Mouse (Mus musculus) neural tube, embryonic 12.5 days (tissue): ENCODE measurements around the gene Ptk6. TPM values are rescaled to one million over a fixed set of nuclear protein-coding genes. Genes with fewer than 3 reads are reported as not detected.

ENCODE experiments used
- ATAC-seq: fragments of 200-750 bp; cut with Nextera tagmentation; 2 replicates; pipeline ENCODE4 v1.8.0; 2017; ENCODE audit warnings: low read depth, mild to moderate bottlenecking, moderate TSS enrichment, moderate library complexity; ENCODE audit not compliant: low FRiP score
- H3K27ac ChIP-seq: fragments of 300-500 bp; sonication (generic); 2 replicates; pipeline ENCODE4 v1.5.1; 2016
- H3K27me3 ChIP-seq: fragments of 300-500 bp; sonication (generic); replicated peaks from 2 replicates; pipeline ENCODE4 v1.6.1; 2016; ENCODE audit warnings: mild to moderate bottlenecking
- H3K36me3 ChIP-seq: fragments of 300-500 bp; sonication (generic); 2 replicates; pipeline ENCODE4 v1.6.1; 2016; ENCODE audit warnings: mild to moderate bottlenecking
- H3K4me1 ChIP-seq: fragments of 300-500 bp; sonication (generic); 2 replicates; pipeline ENCODE4 v1.6.1; 2016
- H3K4me2 ChIP-seq: fragments of 300-500 bp; sonication (generic); replicated peaks from 2 replicates; pipeline ENCODE4 v1.6.1; 2016; ENCODE audit warnings: mild to moderate bottlenecking
- H3K4me3 ChIP-seq: fragments of 300-500 bp; sonication (generic); 2 replicates; pipeline ENCODE4 v1.5.1; 2016
- H3K9ac ChIP-seq: fragments of 300-500 bp; sonication (generic); 2 replicates; pipeline ENCODE4 v1.6.1; 2016; ENCODE audit warnings: mild to moderate bottlenecking
- H3K9me3 ChIP-seq: fragments of 300-500 bp; sonication (generic); 2 replicates; pipeline ENCODE4 v1.6.1; 2016; ENCODE audit warnings: mild to moderate bottlenecking
- WGBS: fragments of 180-500 bp; shearing (Covaris S2); methylation state at CpG from one replicate; pipeline ENCODE4 v1.1.7; 2016; 5-methylcytosine and 5-hydroxymethylcytosine counted together
- polyA plus RNA-seq: library from polyadenylated mRNA; unstranded; fragments of >200 nt; fragmentation: Nextera tagmentation; extraction: Ambion mirVana; gene quantifications from 2 replicates; pipeline ENCODE4 v1.2.1, GENCODE M21; 2016

The Ptk6 gene
- polyA plus RNA-seq, 1 experiment from 2014 or later, result not detected

- ATAC-seq, result no peak
- H3K36me3 ChIP-seq, result no peaks in the 10 kb centered on the region
- H3K4me1 ChIP-seq, result no peaks in the 10 kb centered on the region
- H3K9me3 ChIP-seq, result no peaks in the 10 kb centered on the region
- H3K4me2 ChIP-seq, result no peak overlapping the region
- 86% methylated on average over 23 of the region's 23 CpGs for WGBS
- H3K27me3 ChIP-seq, result no peaks in the 10 kb centered on the region
- no peak overlapping the region for H3K27ac ChIP-seq
- H3K9ac ChIP-seq, result no peak overlapping the region
- H3K4me3 ChIP-seq, result no peak overlapping the region
Observed at GRCm38 (mm10) chr2:181235681-181236566, 33.3 kb upstream of the Ptk6 start.

- Histone ChIP-seq H3K4me3 (no peak overlapping the region), H3K4me1 (no peaks in the 10 kb centered on the region), H3K27me3 (no peaks in the 10 kb centered on the region), H3K27ac (no peak overlapping the region), H3K9ac (no peak overlapping the region), H3K9me3 (no peaks in the 10 kb centered on the region), H3K36me3 (no peaks in the 10 kb centered on the region), H3K4me2 (no peak overlapping the region)
- no peak for ATAC-seq
- 92% methylated on average over 11 of the region's 11 CpGs for WGBS
Observed at GRCm38 (mm10) chr2:181234680-181235079, 32.1 kb upstream of the Ptk6 start.

- Histone ChIP-seq H3K4me3 (no peak overlapping the region), H3K4me1 (no peaks in the 10 kb centered on the region), H3K9ac (no peak overlapping the region), H3K27ac (no peak overlapping the region), H3K4me2 (no peak overlapping the region), H3K27me3 (no peaks in the 10 kb centered on the region), H3K36me3 (no peaks in the 10 kb centered on the region), H3K9me3 (no peaks in the 10 kb centered on the region)
- ATAC-seq, result no peak
- WGBS, result 91% methylated on average over 15 of the region's 15 CpGs
Observed at GRCm38 (mm10) chr2:181233443-181233842, 30.9 kb upstream of the Ptk6 start.

- no peaks in the 10 kb centered on the region for H3K9me3 ChIP-seq
- H3K4me1 ChIP-seq, result no peaks in the 10 kb centered on the region
- H3K27ac ChIP-seq, result no peak overlapping the region
- H3K27me3 ChIP-seq, result no peaks in the 10 kb centered on the region
- no peak overlapping the region for H3K4me2 ChIP-seq
- no peak overlapping the region for H3K4me3 ChIP-seq
- no peak for ATAC-seq
- 76% methylated on average over 20 of the region's 20 CpGs for WGBS
- no peak overlapping the region for H3K9ac ChIP-seq
- no peaks in the 10 kb centered on the region for H3K36me3 ChIP-seq
Observed at GRCm38 (mm10) chr2:181231171-181231570, 28.6 kb upstream of the Ptk6 start.

GRCm38 (mm10) chr2:181228335-181228734, 25.7 kb upstream of the Ptk6 start:
- H3K4me2 ChIP-seq, result no peak overlapping the region
- no peak for ATAC-seq
- H3K9ac ChIP-seq, result no peak overlapping the region
- no peaks in the 10 kb centered on the region for H3K9me3 ChIP-seq
- no peaks in the 10 kb centered on the region for H3K36me3 ChIP-seq
- WGBS, result 79% methylated on average over 1 of the region's 1 CpGs
- H3K4me3 ChIP-seq, result no peak overlapping the region
- no peaks in the 10 kb centered on the region for H3K27me3 ChIP-seq
- no peak overlapping the region for H3K27ac ChIP-seq
- no peaks in the 10 kb centered on the region for H3K4me1 ChIP-seq

- H3K9ac ChIP-seq, result no peak overlapping the region
- WGBS, result 84% methylated on average over 3 of the region's 3 CpGs
- no peak for ATAC-seq
- no peaks in the 10 kb centered on the region for H3K27me3 ChIP-seq
- H3K9me3 ChIP-seq, result no peaks in the 10 kb centered on the region
- H3K4me3 ChIP-seq, result no peak overlapping the region
- no peaks in the 10 kb centered on the region for H3K36me3 ChIP-seq
- no peaks in the 10 kb centered on the region for H3K4me1 ChIP-seq
- no peak overlapping the region for H3K27ac ChIP-seq
- H3K4me2 ChIP-seq, result no peak overlapping the region
Observed at GRCm38 (mm10) chr2:181227122-181227521, 24.5 kb upstream of the Ptk6 start.

GRCm38 (mm10) chr2:181224994-181225393, 22.4 kb upstream of the Ptk6 start:
- ATAC-seq, result no peak
- H3K4me2 ChIP-seq, result no peak overlapping the region
- H3K27ac ChIP-seq, result no peak overlapping the region
- 89% methylated on average over 2 of the region's 2 CpGs for WGBS
- H3K27me3 ChIP-seq, result no peaks in the 10 kb centered on the region
- H3K4me1 ChIP-seq, result peaks cover 10% of the 10 kb centered on the region
- H3K36me3 ChIP-seq, result no peaks in the 10 kb centered on the region
- no peak overlapping the region for H3K9ac ChIP-seq
- no peak overlapping the region for H3K4me3 ChIP-seq
- H3K9me3 ChIP-seq, result no peaks in the 10 kb centered on the region

GRCm38 (mm10) chr2:181220361-181220760, 17.8 kb upstream of the Ptk6 start:
- no peaks in the 10 kb centered on the region for H3K9me3 ChIP-seq
- 34% methylated on average over 2 of the region's 2 CpGs for WGBS
- H3K9ac ChIP-seq, result no peak overlapping the region
- ATAC-seq, result no peak
- peaks cover 18% of the 10 kb centered on the region for H3K4me1 ChIP-seq
- H3K27me3 ChIP-seq, result no peaks in the 10 kb centered on the region
- no peak overlapping the region for H3K27ac ChIP-seq
- H3K4me2 ChIP-seq, result peak overlapping the region; percentile 53
- H3K4me3 ChIP-seq, result no peak overlapping the region
- H3K36me3 ChIP-seq, result no peaks in the 10 kb centered on the region

GRCm38 (mm10) chr2:181219538-181220216, 17.1 kb upstream of the Ptk6 start, which contains the start of gene Fndc11:
Fndc11 (plus strand) TSS chr2:181220013.
- H3K27ac ChIP-seq, result no peak within 1 kb of the TSS

GRCm38 (mm10) chr2:181218881-181219485, 16.4 kb upstream of the Ptk6 start:
- ATAC-seq, result no peak
- Histone ChIP-seq H3K27ac (no peak overlapping the region), H3K36me3 (no peaks in the 10 kb centered on the region), H3K9me3 (no peaks in the 10 kb centered on the region), H3K4me2 (no peak overlapping the region), H3K4me1 (peaks cover 18% of the 10 kb centered on the region), H3K9ac (no peak overlapping the region), H3K4me3 (no peak overlapping the region), H3K27me3 (peaks cover 6% of the 10 kb centered on the region)
- WGBS, result 66% methylated on average over 5 of the region's 5 CpGs

More at GRCm38 (mm10) chr2:181219538-181220216, 17.1 kb upstream of the Ptk6 start, which contains the start of gene Fndc11:
- Histone ChIP-seq H3K9ac (peak within 1 kb of the TSS; percentile 10; the same call in 1 of the 2 replicates), H3K4me2 (peak within 1 kb of the TSS; percentile 53), H3K4me3 (peak within 1 kb of the TSS; percentile 20), H3K36me3 (no peaks in the 10 kb centered on the region), H3K4me1 (peaks cover 18% of the 10 kb centered on the region), H3K9me3 (no peaks in the 10 kb centered on the region), H3K27me3 (no peaks in the 10 kb centered on the region)
- 4% methylated on average over 25 of the region's 25 CpGs for WGBS
- ATAC-seq, result peak; percentile 53; the same call in 1 of the 2 replicates

- H3K9ac ChIP-seq, result no peak overlapping the region
- peaks cover 36% of the 10 kb centered on the region for H3K27me3 ChIP-seq
- 88% methylated on average over 6 of the region's 6 CpGs for WGBS
- no peaks in the 10 kb centered on the region for H3K9me3 ChIP-seq
- peaks cover 27% of the 10 kb centered on the region for H3K4me1 ChIP-seq
- no peak overlapping the region for H3K4me2 ChIP-seq
- H3K27ac ChIP-seq, result no peak overlapping the region
- H3K4me3 ChIP-seq, result no peak overlapping the region
- no peaks in the 10 kb centered on the region for H3K36me3 ChIP-seq
- ATAC-seq, result no peak
Observed at GRCm38 (mm10) chr2:181216037-181216436, 13.4 kb upstream of the Ptk6 start.

GRCm38 (mm10) chr2:181213021-181213445, 10.4 kb upstream of the Ptk6 start, which contains the start of gene Srms:
Srms (minus strand) TSS chr2:181213185.
- no peaks in the 10 kb centered on the region for H3K36me3 ChIP-seq
- H3K27me3 ChIP-seq, result peaks cover 40% of the 10 kb centered on the region
- no peaks in the 10 kb centered on the region for H3K9me3 ChIP-seq
- under 1% methylated on average over 17 of the region's 17 CpGs for WGBS
- H3K4me1 ChIP-seq, result peaks cover 8% of the 10 kb centered on the region
- peak within 1 kb of the TSS; percentile 26 for H3K4me3 ChIP-seq
- H3K4me2 ChIP-seq, result peak within 1 kb of the TSS; percentile 59
- H3K9ac ChIP-seq, result 0 out of 2 replicates have a peak within 1 kb of the TSS, but pooled peaks have one; percentile 26
- ATAC-seq, result no peak
- no peak within 1 kb of the TSS for H3K27ac ChIP-seq
